Comparison of ENCODE assay signal across 8 mouse cellular contexts in the genomic region with DNA sequence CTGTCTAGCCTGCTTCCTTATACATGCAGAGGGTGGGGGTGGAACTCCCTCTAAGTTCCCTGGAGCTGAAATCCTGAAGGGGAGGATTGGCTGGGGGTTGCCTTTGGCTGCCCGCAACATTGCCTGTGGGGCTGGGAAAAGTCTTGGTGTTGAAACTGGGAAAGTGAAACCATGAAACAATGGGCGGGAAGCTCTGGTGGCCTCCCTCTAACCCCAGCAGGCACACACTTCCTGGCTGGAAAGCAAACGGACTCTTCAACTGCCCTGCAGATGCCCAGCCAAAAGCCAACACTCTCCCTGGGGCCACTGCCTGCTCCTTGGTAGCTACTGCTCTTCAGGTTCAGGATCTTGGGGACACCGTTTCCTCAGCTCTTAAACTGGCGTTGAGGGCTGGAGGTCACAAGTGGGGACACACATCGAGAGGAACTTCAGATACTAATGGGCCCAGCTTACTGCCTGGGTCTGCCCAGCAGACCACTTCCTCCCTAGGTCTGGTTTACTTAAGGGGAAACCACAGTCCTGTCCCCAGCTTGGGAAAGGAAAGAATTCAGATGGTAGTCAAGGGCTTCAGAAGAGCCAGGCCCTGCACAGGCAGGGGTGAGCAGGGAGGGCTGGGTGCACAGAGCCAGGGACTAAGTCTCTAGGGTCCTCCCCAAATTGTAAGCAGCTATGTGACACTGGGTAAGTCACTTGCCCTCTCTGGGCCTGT. TPM values are rescaled to one million over a fixed set of nuclear protein-coding genes. Genes with fewer than 3 reads are reported as not detected.
A peak's percentile ranks its signal among the peaks of the same experiment; 100 is the strongest.
DNase-seq lines count a peak whose midpoint lies in the region; ATAC-seq and TF ChIP-seq lines count a peak whose summit lies in the region.

No protein-coding gene starts in this region.

- DNase-seq in spleen, adult 2 months (ENCODE audit: low read depth in 1 of 2, low spot score in 2 of 2): no peak
- DNase-seq in spleen, postnatal 10 days (ENCODE audit: low spot score in 2 of 2): no peak
- no peak for DNase-seq in forebrain, embryonic 14.5 days (ENCODE audit: low spot score)
- peak; percentile 52 for DNase-seq in induced T-regulatory cell, adult 2 months (ENCODE audit: low read depth)
- no peak for DNase-seq in cerebellum, postnatal 14 days
- no peak for DNase-seq in layer of hippocampus, postnatal 10 days (ENCODE audit: low spot score in 2 of 2)

- H3K4me2 ChIP-seq in forebrain, embryonic 14.5 days (ENCODE audit: low read length): peak overlapping the region; percentile 66; the same call in 1 of the 2 replicates
- H3K4me2 ChIP-seq in liver, embryonic 16.5 days (ENCODE audit: low read depth, low read length): peak overlapping the region; percentile 89
- H3K4me2 ChIP-seq in neural tube, embryonic 15.5 days: peak overlapping the region; percentile 83

- peak overlapping the region; percentile 85 for H3K27ac ChIP-seq in spleen, adult 2 months (ENCODE audit: insufficient read depth, low read length)
- no peak overlapping the region for H3K27ac ChIP-seq in forebrain, embryonic 14.5 days (ENCODE audit: low read depth, low read length)
- peak overlapping the region; percentile 83 for H3K27ac ChIP-seq in liver, embryonic 16.5 days (ENCODE audit: low read length)
- H3K27ac ChIP-seq in neural tube, embryonic 15.5 days (replicated peaks): peak overlapping the region; percentile 61

- no peak for TF ChIP-seq POLR2A in spleen, adult 2 months (IDR thresholded peaks at IDR 0.05; ENCODE audit: low read depth, low read length)

- no peaks in the 10 kb centered on the region for H3K27me3 ChIP-seq in spleen, adult 2 months (ENCODE audit: control insufficient read depth, insufficient read depth, low read length)
- H3K27me3 ChIP-seq in forebrain, embryonic 14.5 days (replicated peaks; ENCODE audit: control insufficient read depth, insufficient read depth, low read length): no peaks in the 10 kb centered on the region
- no peaks in the 10 kb centered on the region for H3K27me3 ChIP-seq in liver, embryonic 16.5 days (ENCODE audit: control insufficient read depth, insufficient read depth, low read depth, low read length)
- no peaks in the 10 kb centered on the region for H3K27me3 ChIP-seq in neural tube, embryonic 15.5 days (replicated peaks)

- H3K36me3 ChIP-seq in spleen, adult 2 months (ENCODE audit: control insufficient read depth, insufficient read depth, low read length): peaks cover 43% of the 10 kb centered on the region
- peaks cover 25% of the 10 kb centered on the region for H3K36me3 ChIP-seq in forebrain, embryonic 14.5 days (ENCODE audit: control insufficient read depth, insufficient read depth, low read length)
- peaks cover 17% of the 10 kb centered on the region for H3K36me3 ChIP-seq in liver, embryonic 16.5 days (ENCODE audit: control insufficient read depth, insufficient read depth)
- H3K36me3 ChIP-seq in neural tube, embryonic 15.5 days: peaks cover 22% of the 10 kb centered on the region

- no peak for TF ChIP-seq CTCF in spleen, adult 2 months (IDR thresholded peaks at IDR 0.05; ENCODE audit: extremely low read depth, insufficient read depth, insufficient read length, insufficient replicate concordance)

- peak overlapping the region; percentile 82 for H3K4me3 ChIP-seq in spleen, adult 2 months (ENCODE audit: extremely low read depth, insufficient read depth, insufficient read length)
- H3K4me3 ChIP-seq in forebrain, embryonic 14.5 days (ENCODE audit: low read depth, low read length): no peak overlapping the region
- peak overlapping the region; percentile 74 for H3K4me3 ChIP-seq in liver, embryonic 16.5 days (ENCODE audit: low read depth, low read length)
- H3K4me3 ChIP-seq in neural tube, embryonic 15.5 days (replicated peaks): peak overlapping the region; percentile 49; the same call in 1 of the 2 replicates

- H3K4me1 ChIP-seq in spleen, adult 2 months (ENCODE audit: control insufficient read depth, insufficient read depth, insufficient read length): peaks cover 21% of the 10 kb centered on the region
- peaks cover 6% of the 10 kb centered on the region; the same call in 1 of the 2 replicates for H3K4me1 ChIP-seq in forebrain, embryonic 14.5 days (ENCODE audit: control insufficient read depth, insufficient read depth, low read length)
- peaks cover 25% of the 10 kb centered on the region for H3K4me1 ChIP-seq in liver, embryonic 16.5 days (ENCODE audit: control insufficient read depth, low read depth, low read length)
- peaks cover 25% of the 10 kb centered on the region for H3K4me1 ChIP-seq in neural tube, embryonic 15.5 days

- H3K9ac ChIP-seq in forebrain, embryonic 14.5 days (ENCODE audit: low read length): no peak overlapping the region
- peak overlapping the region; percentile 74 for H3K9ac ChIP-seq in liver, embryonic 16.5 days (ENCODE audit: low read depth, low read length)
- no peak overlapping the region for H3K9ac ChIP-seq in neural tube, embryonic 15.5 days (replicated peaks)

- no peaks in the 10 kb centered on the region for H3K9me3 ChIP-seq in forebrain, embryonic 14.5 days (replicated peaks; ENCODE audit: control insufficient read depth, low read length)
- no peaks in the 10 kb centered on the region for H3K9me3 ChIP-seq in liver, embryonic 16.5 days (replicated peaks; ENCODE audit: control insufficient read depth, low read length)
- H3K9me3 ChIP-seq in neural tube, embryonic 15.5 days (replicated peaks): no peaks in the 10 kb centered on the region

- WGBS in spleen, adult 2 months: 12% methylated on average over 6 of the region's 6 CpGs
- 64% methylated on average over 6 of the region's 6 CpGs for whole genome bisulfite sequencing in forebrain, embryonic 14.5 days
- 10% methylated on average over 6 of the region's 6 CpGs for WGBS in liver, embryonic 16.5 days (ENCODE audit: insufficient replicate concordance)
- 68% methylated on average over 6 of the region's 6 CpGs for WGBS in neural tube, embryonic 15.5 days

- no peak for ATAC-seq in forebrain, embryonic 14.5 days
- no peak for ATAC-seq in liver, embryonic 16.5 days (ENCODE audit: low read depth)
- ATAC-seq in neural tube, embryonic 15.5 days (ENCODE audit: low FRiP score): no peak

RNA-seq across cellular contexts. Expression of a gene that starts 1.5 kb away (rescaled TPM):
- 269 and 299 TPM in 2 replicates for polyA plus RNA-seq in spleen, adult 2 months (2012; rRNA removed)
- polyA plus RNA-seq in forebrain, embryonic 14.5 days (2014; fragmentation: Nextera tagmentation; extraction: Ambion mirVana): 5.8 and 9.1 TPM in 2 replicates
- polyA plus RNA-seq in liver, embryonic 16.5 days (2015; fragmentation: Nextera tagmentation; extraction: Ambion mirVana): 28.7 and 33.8 TPM in 2 replicates
- polyA plus RNA-seq in neural tube, embryonic 15.5 days (2015; fragmentation: Nextera tagmentation; extraction: Ambion mirVana): 20.3 and 29.0 TPM in 2 replicates
- total RNA-seq in layer of hippocampus, postnatal 10 days (2021): 10 to 100 TPM; 19.1 to 26.0 TPM

RNA-seq across cellular contexts. Expression of a gene that starts 7.2 kb away (rescaled TPM):
- 120 and 161 TPM in 2 replicates for polyA plus RNA-seq in spleen, adult 2 months (2012; rRNA removed)
- polyA plus RNA-seq in forebrain, embryonic 14.5 days (2014; fragmentation: Nextera tagmentation; extraction: Ambion mirVana): 243 and 301 TPM in 2 replicates
- 150 and 159 TPM in 2 replicates for polyA plus RNA-seq in liver, embryonic 16.5 days (2015; fragmentation: Nextera tagmentation; extraction: Ambion mirVana)
- polyA plus RNA-seq in neural tube, embryonic 15.5 days (2015; fragmentation: Nextera tagmentation; extraction: Ambion mirVana): 308 and 330 TPM in 2 replicates
- 100 to 1,000 TPM; 134 to 139 TPM for total RNA-seq in layer of hippocampus, postnatal 10 days (2021)

RNA-seq across cellular contexts. Expression of a gene that starts 24.2 kb away (rescaled TPM):
- 24.6 and 26.1 TPM in 2 replicates for polyA plus RNA-seq in spleen, adult 2 months (2012; rRNA removed)
- 1.9 and 2.0 TPM in 2 replicates for polyA plus RNA-seq in forebrain, embryonic 14.5 days (2014; fragmentation: Nextera tagmentation; extraction: Ambion mirVana)
- polyA plus RNA-seq in liver, embryonic 16.5 days (2015; fragmentation: Nextera tagmentation; extraction: Ambion mirVana): 8.7 and 10.0 TPM in 2 replicates
- 2.5 and 3.8 TPM in 2 replicates for polyA plus RNA-seq in neural tube, embryonic 15.5 days (2015; fragmentation: Nextera tagmentation; extraction: Ambion mirVana)
- total RNA-seq in layer of hippocampus, postnatal 10 days (2021): 1 to 10 TPM; 1.3 to 1.7 TPM

RNA-seq across cellular contexts. Expression of a gene that starts 29.6 kb away (rescaled TPM):
- polyA plus RNA-seq in spleen, adult 2 months (2012; rRNA removed): 753 and 934 TPM in 2 replicates
- 7.5 and 9.4 TPM in 2 replicates for polyA plus RNA-seq in forebrain, embryonic 14.5 days (2014; fragmentation: Nextera tagmentation; extraction: Ambion mirVana)
- 33.9 and 35.8 TPM in 2 replicates for polyA plus RNA-seq in liver, embryonic 16.5 days (2015; fragmentation: Nextera tagmentation; extraction: Ambion mirVana)
- 15.0 and 20.6 TPM in 2 replicates for polyA plus RNA-seq in neural tube, embryonic 15.5 days (2015; fragmentation: Nextera tagmentation; extraction: Ambion mirVana)
- 10 to 100 TPM; 13.9 to 20.7 TPM for total RNA-seq in layer of hippocampus, postnatal 10 days (2021)

RNA-seq across cellular contexts. Expression of a gene that starts 53.0 kb away (rescaled TPM):
- 0.07 and 0.20 TPM in 2 replicates for polyA plus RNA-seq in spleen, adult 2 months (2012; rRNA removed)
- not detected in 2 replicates for polyA plus RNA-seq in forebrain, embryonic 14.5 days (2014; fragmentation: Nextera tagmentation; extraction: Ambion mirVana)
- polyA plus RNA-seq in liver, embryonic 16.5 days (2015; fragmentation: Nextera tagmentation; extraction: Ambion mirVana): 0.07 and 0.12 TPM in 2 replicates
- not detected in 2 replicates for polyA plus RNA-seq in neural tube, embryonic 15.5 days (2015; fragmentation: Nextera tagmentation; extraction: Ambion mirVana)
- not detected for total RNA-seq in layer of hippocampus, postnatal 10 days (2021)
